Mouse (Mus musculus) large intestine, adult 2 months (tissue): ENCODE results near the gene Gm44503. TPM values are rescaled to one million over a fixed set of nuclear protein-coding genes. Genes with fewer than 3 reads are reported as not detected.

Experiments
- DNase-seq: peaks from one replicate; pipeline ENCODE4 v3.0.0-alpha.2; 2012; ENCODE audit warnings: low read depth, low spot score
- WGBS: fragments of 180-500 bp; shearing (Covaris S2); methylation state at CpG from one replicate; pipeline ENCODE4 v1.1.7; 2018; 5-methylcytosine and 5-hydroxymethylcytosine counted together
- polyA plus RNA-seq: library from polyadenylated mRNA; depleted of rRNA; stranded (reverse); fragments of >200 nt; gene quantifications from 2 replicates; pipeline ENCODE4 v1.2.3, GENCODE M21; 2012; rRNA removed

The Gm44503 gene
- polyA plus RNA-seq: not detected in 2 replicates

- 2% methylated on average over 43 of the region's 43 CpGs for WGBS
- DNase-seq: peak; percentile 31
Measured at GRCm38 (mm10) chr9:72958521-72959450, at the start of gene Gm44503, which contains the start of gene Dyx1c1. Gene Gm44503 (plus strand): TSS chr9:72958852. Gene Dyx1c1 (plus strand): TSS chr9:72958785.

GRCm38 (mm10) chr9:72911381-72911780 lies 47.3 kb upstream of the Gm44503 start:
- WGBS: 89% methylated on average over 2 of the region's 2 CpGs
- no peak for DNase-seq

GRCm38 (mm10) chr9:72913551-72913950 lies 45.1 kb upstream of the Gm44503 start:
- no peak for DNase-seq
- 60% methylated on average over 6 of the region's 6 CpGs for WGBS

GRCm38 (mm10) chr9:72915728-72916127 lies 42.9 kb upstream of the Gm44503 start:
- DNase-seq: no peak
- 73% methylated on average over 7 of the region's 7 CpGs for WGBS

- WGBS: 76% methylated on average over 3 of the region's 3 CpGs
Measured at GRCm38 (mm10) chr9:72923068-72923467, 35.6 kb upstream of the Gm44503 start.

GRCm38 (mm10) chr9:72925021-72925934 lies 33.4 kb upstream of the Gm44503 start, which contains the start of gene Pygo1:
Gene Pygo1 (plus strand): TSS chr9:72925645.
- DNase-seq: no peak
- WGBS: 2% methylated on average over 99 of the region's 108 CpGs

More at GRCm38 (mm10) chr9:72923068-72923467, 35.6 kb upstream of the Gm44503 start:
- DNase-seq: no peak

- 6% methylated on average over 20 of the region's 20 CpGs for WGBS
- DNase-seq: no peak
Measured at GRCm38 (mm10) chr9:72925935-72926258, 32.8 kb upstream of the Gm44503 start.

GRCm38 (mm10) chr9:72931166-72931790 lies 27.4 kb upstream of the Gm44503 start:
- DNase-seq: no peak
- 75% methylated on average over 13 of the region's 13 CpGs for WGBS

- 93% methylated on average over 4 of the region's 4 CpGs for WGBS
- DNase-seq: no peak
Measured at GRCm38 (mm10) chr9:72935309-72935708, 23.3 kb upstream of the Gm44503 start.

GRCm38 (mm10) chr9:72936301-72936700 lies 22.4 kb upstream of the Gm44503 start:
- 71% methylated on average over 2 of the region's 2 CpGs for WGBS
- DNase-seq: no peak

GRCm38 (mm10) chr9:72943424-72943823 lies 15.2 kb upstream of the Gm44503 start:
- whole genome bisulfite sequencing: 60% methylated on average over 3 of the region's 3 CpGs
- no peak for DNase-seq

- DNase-seq: no peak
- 91% methylated on average over 13 of the region's 13 CpGs for WGBS
Measured at GRCm38 (mm10) chr9:72944286-72944685, 14.4 kb upstream of the Gm44503 start.

- WGBS: 96% methylated on average over 1 of the region's 1 CpGs
- DNase-seq: no peak
Measured at GRCm38 (mm10) chr9:72947010-72947409, 11.6 kb upstream of the Gm44503 start.

GRCm38 (mm10) chr9:72949572-72949971 lies 9.1 kb upstream of the Gm44503 start:
- WGBS: 55% methylated on average over 7 of the region's 7 CpGs
- DNase-seq: no peak

- WGBS: 44% methylated on average over 2 of the region's 2 CpGs
Measured at GRCm38 (mm10) chr9:72954746-72955145, 3.9 kb upstream of the Gm44503 start.

GRCm38 (mm10) chr9:72955546-72955945 lies 3.1 kb upstream of the Gm44503 start:
- 30% methylated on average over 1 of the region's 1 CpGs for WGBS
- DNase-seq: no peak

More at GRCm38 (mm10) chr9:72954746-72955145, 3.9 kb upstream of the Gm44503 start:
- DNase-seq: no peak

GRCm38 (mm10) chr9:72961346-72961745 lies 2.7 kb downstream of the Gm44503 start:
- 67% methylated on average over 8 of the region's 8 CpGs for WGBS

GRCm38 (mm10) chr9:72961959-72962358 lies 3.3 kb downstream of the Gm44503 start:
- DNase-seq: no peak
- WGBS: 70% methylated on average over 15 of the region's 15 CpGs

More at GRCm38 (mm10) chr9:72961346-72961745, 2.7 kb downstream of the Gm44503 start:
- no peak for DNase-seq

GRCm38 (mm10) chr9:72968349-72969061 lies 9.9 kb downstream of the Gm44503 start:
- 23% methylated on average over 11 of the region's 11 CpGs for WGBS
- DNase-seq: no peak
